Mouse (Mus musculus): ENCODE measurements around the gene Zfp704. TPM values are rescaled to one million over a fixed set of nuclear protein-coding genes. Genes with fewer than 3 reads are reported as not detected.
A peak's percentile ranks its signal among the peaks of the same experiment; 100 is the strongest.
"Not testable (repeated sequence)": the region's sequence is repeated elsewhere in the genome, so short reads cannot be mapped to it uniquely, and the experiment has no call there.

Zfp704 gene
- total and polyA plus RNA-seq, 2 experiments from 2014 or later = 11.3 to 68.8 TPM

GRCm38 (mm10) chr3:9570782-9571181 is 39.1 kb downstream of the Zfp704 start:
- Histone ChIP-seq H3K9me3 (ENCODE audit: low read length) (no peaks in the 10 kb centered on the region), H3K4me2 (ENCODE audit: low read depth, low read length, poor library complexity, severe bottlenecking) (no peak overlapping the region), H3K27ac (ENCODE audit: low read depth, low read length) (no peak overlapping the region), H3K4me3 (ENCODE audit: low read depth, low read length) (no peak overlapping the region), H3K36me3 (ENCODE audit: insufficient read depth, low read length) (no peaks in the 10 kb centered on the region), H3K9ac (replicated peaks; ENCODE audit: low read length, poor library complexity, severe bottlenecking) (no peak overlapping the region), H3K27me3 (ENCODE audit: insufficient read depth, low read length) (no peaks in the 10 kb centered on the region), H3K4me1 (ENCODE audit: insufficient read depth, low read length) (peaks cover 6% of the 10 kb centered on the region; the same call in 1 of the 2 replicates)
- TF ChIP-seq CTCF (IDR thresholded peaks at IDR 0.05) = no peak
- no peak for ATAC-seq (ENCODE audit: low FRiP score)
- WGBS = 98% methylated on average over 4 of the region's 4 CpGs
- no peak for DNase-seq (ENCODE audit: low spot score)

- not testable (repeated sequence) for H3K4me1 ChIP-seq (ENCODE audit: insufficient read depth, low read length); H3K9me3 ChIP-seq (ENCODE audit: low read length); H3K27me3 ChIP-seq (ENCODE audit: insufficient read depth, low read length); H3K36me3 ChIP-seq (ENCODE audit: insufficient read depth, low read length); DNase-seq (ENCODE audit: low spot score); ATAC-seq (ENCODE audit: low FRiP score); H3K4me2 ChIP-seq (ENCODE audit: low read depth, low read length, poor library complexity, severe bottlenecking); H3K4me3 ChIP-seq (ENCODE audit: low read depth, low read length); H3K27ac ChIP-seq (ENCODE audit: low read depth, low read length); H3K9ac ChIP-seq (replicated peaks; ENCODE audit: low read length, poor library complexity, severe bottlenecking)
- WGBS = 99% methylated on average over 4 of the region's 4 CpGs
Measured at GRCm38 (mm10) chr3:9569706-9570105, 40.2 kb downstream of the Zfp704 start.

- H3K27ac ChIP-seq (ENCODE audit: low read depth, low read length) = no peak overlapping the region
- H3K9ac ChIP-seq (replicated peaks; ENCODE audit: low read length, poor library complexity, severe bottlenecking) = no peak overlapping the region
Measured at GRCm38 (mm10) chr3:9568565-9569228, 41.2 kb downstream of the Zfp704 start.

GRCm38 (mm10) chr3:9567948-9568347 is 41.9 kb downstream of the Zfp704 start:
- Histone ChIP-seq H3K9me3 (ENCODE audit: low read length) (no peaks in the 10 kb centered on the region), H3K4me3 (ENCODE audit: low read depth, low read length) (no peak overlapping the region), H3K27ac (ENCODE audit: low read depth, low read length) (no peak overlapping the region), H3K27me3 (ENCODE audit: insufficient read depth, low read length) (no peaks in the 10 kb centered on the region), H3K36me3 (ENCODE audit: insufficient read depth, low read length) (0 out of 2 replicates have a peak, but pooled peaks cover 4% of the 10 kb centered on the region), H3K4me1 (ENCODE audit: insufficient read depth, low read length) (peaks cover 6% of the 10 kb centered on the region; the same call in 1 of the 2 replicates), H3K9ac (replicated peaks; ENCODE audit: low read length, poor library complexity, severe bottlenecking) (no peak overlapping the region), H3K4me2 (ENCODE audit: low read depth, low read length, poor library complexity, severe bottlenecking) (peak overlapping the region; percentile 34)
- 0 out of 2 replicates have a peak, but pooled peaks have one; percentile 59 for ATAC-seq (ENCODE audit: low FRiP score)
- no peak for DNase-seq (ENCODE audit: low spot score)
- TF ChIP-seq CTCF (IDR thresholded peaks at IDR 0.05) = no peak
- WGBS = 53% methylated on average over 8 of the region's 8 CpGs

More at GRCm38 (mm10) chr3:9568565-9569228, 41.2 kb downstream of the Zfp704 start:
- Histone ChIP-seq H3K27me3 (ENCODE audit: insufficient read depth, low read length) (no peaks in the 10 kb centered on the region), H3K4me2 (ENCODE audit: low read depth, low read length, poor library complexity, severe bottlenecking) (peak overlapping the region; percentile 34), H3K4me3 (ENCODE audit: low read depth, low read length) (no peak overlapping the region), H3K4me1 (ENCODE audit: insufficient read depth, low read length) (peaks cover 6% of the 10 kb centered on the region; the same call in 1 of the 2 replicates), H3K36me3 (ENCODE audit: insufficient read depth, low read length) (0 out of 2 replicates have a peak, but pooled peaks cover under 1% of the 10 kb centered on the region), H3K9me3 (ENCODE audit: low read length) (no peaks in the 10 kb centered on the region)
- ATAC-seq (ENCODE audit: low FRiP score) (peak; percentile 38; the same call in 1 of the 2 replicates), DNase-seq (ENCODE audit: low spot score) (no peak)
- no peak for TF ChIP-seq CTCF (IDR thresholded peaks at IDR 0.05)
- 73% methylated on average over 10 of the region's 10 CpGs for WGBS

GRCm38 (mm10) chr3:9566831-9567230 is 43.1 kb downstream of the Zfp704 start:
- no peak overlapping the region for H3K4me2 ChIP-seq (ENCODE audit: low read depth, low read length, poor library complexity, severe bottlenecking)
- DNase-seq (ENCODE audit: low spot score) (no peak), ATAC-seq (ENCODE audit: low FRiP score) (no peak)
- 90% methylated on average over 3 of the region's 3 CpGs for WGBS
- 0 out of 2 replicates have a peak, but pooled peaks cover 7% of the 10 kb centered on the region for H3K36me3 ChIP-seq (ENCODE audit: insufficient read depth, low read length)
- H3K4me1 ChIP-seq (ENCODE audit: insufficient read depth, low read length) = peaks cover 6% of the 10 kb centered on the region; the same call in 1 of the 2 replicates
- H3K4me3 ChIP-seq (ENCODE audit: low read depth, low read length) = no peak overlapping the region
- no peaks in the 10 kb centered on the region for H3K27me3 ChIP-seq (ENCODE audit: insufficient read depth, low read length)
- H3K9me3 ChIP-seq (ENCODE audit: low read length) = no peaks in the 10 kb centered on the region
- no peak overlapping the region for H3K9ac ChIP-seq (replicated peaks; ENCODE audit: low read length, poor library complexity, severe bottlenecking)
- TF ChIP-seq CTCF (IDR thresholded peaks at IDR 0.05) = no peak
- no peak overlapping the region for H3K27ac ChIP-seq (ENCODE audit: low read depth, low read length)

GRCm38 (mm10) chr3:9563562-9563961 is 46.3 kb downstream of the Zfp704 start:
- no peak overlapping the region for H3K4me2 ChIP-seq (ENCODE audit: low read depth, low read length, poor library complexity, severe bottlenecking)
- ATAC-seq (ENCODE audit: low FRiP score) (no peak), DNase-seq (ENCODE audit: low spot score) (no peak)
- H3K9me3 ChIP-seq (ENCODE audit: low read length) = no peaks in the 10 kb centered on the region
- WGBS = 75% methylated on average over 7 of the region's 7 CpGs
- H3K4me3 ChIP-seq (ENCODE audit: low read depth, low read length) = no peak overlapping the region
- no peak for TF ChIP-seq CTCF (IDR thresholded peaks at IDR 0.05)
- H3K27ac ChIP-seq (ENCODE audit: low read depth, low read length) = no peak overlapping the region
- H3K27me3 ChIP-seq (ENCODE audit: insufficient read depth, low read length) = no peaks in the 10 kb centered on the region
- no peak overlapping the region for H3K9ac ChIP-seq (replicated peaks; ENCODE audit: low read length, poor library complexity, severe bottlenecking)
- peaks cover 6% of the 10 kb centered on the region; the same call in 1 of the 2 replicates for H3K4me1 ChIP-seq (ENCODE audit: insufficient read depth, low read length)
- H3K36me3 ChIP-seq (ENCODE audit: insufficient read depth, low read length) = 0 out of 2 replicates have a peak, but pooled peaks cover 7% of the 10 kb centered on the region

All from midbrain, postnatal 0 days (tissue).